Mouse (Mus musculus): ENCODE data around the gene Dock6. TPM values are rescaled to one million over a fixed set of nuclear protein-coding genes. Genes with fewer than 3 reads are reported as not detected.
A peak's percentile ranks its signal among the peaks of the same experiment; 100 is the strongest.

Gene Dock6
- 35.8 and 43.2 TPM in 2 replicates for polyA plus RNA-seq (2015; fragmentation: Nextera tagmentation; extraction: Ambion mirVana)

- H3K4me2 ChIP-seq (replicated peaks; ENCODE audit: low read depth, low read length): peak within 1 kb of the TSS; percentile 66
- peak within 1 kb of the TSS; percentile 79 for H3K4me3 ChIP-seq (ENCODE audit: low read depth, low read length)
- ATAC-seq (peak; percentile 97), DNase-seq (ENCODE audit: low spot score) (peak; percentile 94)
- no peak for TF ChIP-seq EP300 (IDR thresholded peaks at IDR 0.05)
- TF ChIP-seq CTCF (IDR thresholded peaks at IDR 0.05): no peak
- H3K27me3 ChIP-seq (replicated peaks; ENCODE audit: insufficient read depth, low read length): no peaks in the 10 kb centered on the region
- WGBS: under 1% methylated on average over 63 of the region's 68 CpGs
- H3K9me3 ChIP-seq (ENCODE audit: low read length): no peaks in the 10 kb centered on the region
- peak within 1 kb of the TSS; percentile 83 for H3K27ac ChIP-seq (ENCODE audit: low read length)
- H3K36me3 ChIP-seq (ENCODE audit: insufficient read depth, low read length): no peaks in the 10 kb centered on the region
- H3K4me1 ChIP-seq (ENCODE audit: insufficient read depth, low read depth, low read length): peaks cover 12% of the 10 kb centered on the region; the same call in 1 of the 2 replicates
- peak within 1 kb of the TSS; percentile 86 for H3K9ac ChIP-seq (replicated peaks; ENCODE audit: low read depth)
Measured at GRCm38 (mm10) chr9:21852128-21853091, at the start of gene Dock6. Gene Dock6 (minus strand): TSS chr9:21852635.

GRCm38 (mm10) chr9:21901223-21901820 lies 48.9 kb upstream of the Dock6 start:
- Histone ChIP-seq H3K27me3 (replicated peaks; ENCODE audit: insufficient read depth, low read length) (no peaks in the 10 kb centered on the region), H3K27ac (ENCODE audit: low read length) (no peak overlapping the region), H3K36me3 (ENCODE audit: insufficient read depth, low read length) (no peaks in the 10 kb centered on the region), H3K9me3 (ENCODE audit: low read length) (no peaks in the 10 kb centered on the region), H3K4me1 (ENCODE audit: insufficient read depth, low read depth, low read length) (no peaks in the 10 kb centered on the region), H3K4me2 (replicated peaks; ENCODE audit: low read depth, low read length) (peak overlapping the region; percentile 40), H3K4me3 (ENCODE audit: low read depth, low read length) (peak overlapping the region; percentile 26), H3K9ac (replicated peaks; ENCODE audit: low read depth) (no peak overlapping the region)
- ATAC-seq (peak; percentile 89), DNase-seq (ENCODE audit: low spot score) (peak; percentile 93)
- TF ChIP-seq EP300 (IDR thresholded peaks at IDR 0.05) (0 out of 2 replicates have a peak, but pooled peaks have one; percentile 28), CTCF (IDR thresholded peaks at IDR 0.05) (peak; percentile 55)
- WGBS: 10% methylated on average over 10 of the region's 10 CpGs

GRCm38 (mm10) chr9:21889229-21889628 lies 36.8 kb upstream of the Dock6 start:
- Histone ChIP-seq H3K27ac (ENCODE audit: low read length) (no peak overlapping the region), H3K9ac (replicated peaks; ENCODE audit: low read depth) (no peak overlapping the region), H3K4me3 (ENCODE audit: low read depth, low read length) (no peak overlapping the region), H3K36me3 (ENCODE audit: insufficient read depth, low read length) (no peaks in the 10 kb centered on the region), H3K4me2 (replicated peaks; ENCODE audit: low read depth, low read length) (no peak overlapping the region), H3K9me3 (ENCODE audit: low read length) (no peaks in the 10 kb centered on the region), H3K27me3 (replicated peaks; ENCODE audit: insufficient read depth, low read length) (no peaks in the 10 kb centered on the region), H3K4me1 (ENCODE audit: insufficient read depth, low read depth, low read length) (no peaks in the 10 kb centered on the region)
- TF ChIP-seq EP300 (IDR thresholded peaks at IDR 0.05) (no peak), CTCF (IDR thresholded peaks at IDR 0.05) (peak; percentile 61)
- DNase-seq (ENCODE audit: low spot score) (no peak), ATAC-seq (no peak)
- 57% methylated on average over 3 of the region's 3 CpGs for WGBS

GRCm38 (mm10) chr9:21876601-21877000 lies 24.2 kb upstream of the Dock6 start:
- H3K4me3 ChIP-seq (ENCODE audit: low read depth, low read length): no peak overlapping the region
- TF ChIP-seq EP300 (IDR thresholded peaks at IDR 0.05) (no peak), CTCF (IDR thresholded peaks at IDR 0.05) (peak; percentile 26; the same call in 1 of the 2 replicates)
- no peak overlapping the region for H3K9ac ChIP-seq (replicated peaks; ENCODE audit: low read depth)
- WGBS: 57% methylated on average over 3 of the region's 3 CpGs
- no peaks in the 10 kb centered on the region for H3K4me1 ChIP-seq (ENCODE audit: insufficient read depth, low read depth, low read length)
- DNase-seq (ENCODE audit: low spot score) (no peak), ATAC-seq (no peak)
- H3K9me3 ChIP-seq (ENCODE audit: low read length): no peaks in the 10 kb centered on the region
- H3K4me2 ChIP-seq (replicated peaks; ENCODE audit: low read depth, low read length): no peak overlapping the region
- H3K36me3 ChIP-seq (ENCODE audit: insufficient read depth, low read length): no peaks in the 10 kb centered on the region
- H3K27me3 ChIP-seq (replicated peaks; ENCODE audit: insufficient read depth, low read length): no peaks in the 10 kb centered on the region
- no peak overlapping the region for H3K27ac ChIP-seq (ENCODE audit: low read length)

- Histone ChIP-seq H3K4me2 (replicated peaks; ENCODE audit: low read depth, low read length) (no peak overlapping the region), H3K9me3 (ENCODE audit: low read length) (no peaks in the 10 kb centered on the region), H3K36me3 (ENCODE audit: insufficient read depth, low read length) (no peaks in the 10 kb centered on the region), H3K27me3 (replicated peaks; ENCODE audit: insufficient read depth, low read length) (no peaks in the 10 kb centered on the region), H3K9ac (replicated peaks; ENCODE audit: low read depth) (no peak overlapping the region), H3K4me3 (ENCODE audit: low read depth, low read length) (no peak overlapping the region), H3K27ac (ENCODE audit: low read length) (no peak overlapping the region), H3K4me1 (ENCODE audit: insufficient read depth, low read depth, low read length) (no peaks in the 10 kb centered on the region)
- WGBS: 42% methylated on average over 4 of the region's 4 CpGs
- DNase-seq (ENCODE audit: low spot score): peak; percentile 66
- peak; percentile 42; the same call in 1 of the 2 replicates for ATAC-seq
- no peak for TF ChIP-seq CTCF (IDR thresholded peaks at IDR 0.05)
- no peak for TF ChIP-seq EP300 (IDR thresholded peaks at IDR 0.05)
Measured at GRCm38 (mm10) chr9:21872204-21872603, 19.8 kb upstream of the Dock6 start.

- DNase-seq (ENCODE audit: low spot score) (peak; percentile 80), ATAC-seq (peak; percentile 63)
- TF ChIP-seq EP300 (IDR thresholded peaks at IDR 0.05) (no peak), CTCF (IDR thresholded peaks at IDR 0.05) (peak; percentile 89)
- Histone ChIP-seq H3K9me3 (ENCODE audit: low read length) (no peaks in the 10 kb centered on the region), H3K27me3 (replicated peaks; ENCODE audit: insufficient read depth, low read length) (no peaks in the 10 kb centered on the region), H3K4me1 (ENCODE audit: insufficient read depth, low read depth, low read length) (no peaks in the 10 kb centered on the region), H3K4me3 (ENCODE audit: low read depth, low read length) (no peak overlapping the region), H3K9ac (replicated peaks; ENCODE audit: low read depth) (no peak overlapping the region), H3K27ac (ENCODE audit: low read length) (no peak overlapping the region), H3K36me3 (ENCODE audit: insufficient read depth, low read length) (no peaks in the 10 kb centered on the region), H3K4me2 (replicated peaks; ENCODE audit: low read depth, low read length) (no peak overlapping the region)
- WGBS: 14% methylated on average over 20 of the region's 20 CpGs
Measured at GRCm38 (mm10) chr9:21870879-21871524, 18.6 kb upstream of the Dock6 start.
